Mouse (Mus musculus): ENCODE measurements around the gene E2f4.
A peak's percentile ranks its signal among the peaks of the same experiment; 100 is the strongest.

Gene E2f4

DNA sequence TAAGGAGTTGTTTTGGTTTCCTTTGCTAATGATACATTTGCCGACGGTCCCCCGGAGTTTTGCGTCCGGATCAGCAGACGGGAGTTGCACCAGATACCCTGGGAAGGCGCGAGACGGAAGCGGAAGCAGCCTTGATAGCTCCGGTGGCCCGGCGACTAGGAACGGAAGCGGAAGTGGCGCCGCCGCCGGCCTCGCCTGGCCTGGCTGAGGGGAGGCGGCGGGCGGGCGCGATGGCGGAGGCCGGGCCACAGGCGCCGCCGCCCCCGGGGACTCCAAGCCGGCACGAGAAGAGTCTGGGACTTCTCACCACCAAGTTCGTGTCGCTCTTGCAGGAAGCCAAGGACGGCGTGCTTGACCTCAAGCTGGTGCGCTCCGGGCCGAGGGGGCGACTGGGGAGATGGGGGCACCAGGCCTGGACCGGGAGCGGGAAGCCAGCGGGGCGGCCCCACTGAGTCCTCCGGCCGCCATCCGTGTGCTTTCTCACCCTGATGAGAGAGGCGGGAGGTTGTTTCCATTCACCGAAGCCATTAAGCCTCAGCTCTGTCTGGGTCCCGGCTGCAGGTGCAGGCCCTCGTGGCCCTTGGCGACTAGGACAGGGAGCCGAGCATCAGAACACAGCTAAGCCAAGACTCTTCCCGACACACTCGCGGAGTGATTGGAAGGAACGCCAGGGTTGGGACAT lies at the start of gene E2f4:
E2f4 (plus strand) TSS at position 153 of the 682 bp plus-strand sequence.
- DNase-seq, result peak; percentile 99

DNA sequence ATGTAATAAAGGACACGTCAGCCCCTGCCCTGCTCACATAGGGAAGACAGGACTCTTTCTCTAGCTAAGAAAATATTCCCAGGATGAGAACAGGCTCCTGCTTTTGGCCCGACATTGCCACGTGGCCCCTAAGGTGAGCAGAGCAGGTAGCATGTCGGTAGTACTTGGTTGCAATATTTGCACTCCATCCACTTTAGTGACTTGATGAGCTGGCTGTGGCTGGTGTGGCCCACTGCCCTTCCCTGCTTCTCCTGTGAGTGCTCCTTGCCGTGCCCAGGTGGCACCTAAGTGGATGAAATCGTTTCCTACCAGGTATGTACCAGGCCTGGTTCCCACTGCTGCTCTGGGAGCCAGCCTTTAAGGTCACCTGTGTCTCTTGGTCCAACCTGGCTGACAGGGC lies 45.5 kb upstream of the E2f4 start:
- DNase-seq, result peak; percentile 90

DNA sequence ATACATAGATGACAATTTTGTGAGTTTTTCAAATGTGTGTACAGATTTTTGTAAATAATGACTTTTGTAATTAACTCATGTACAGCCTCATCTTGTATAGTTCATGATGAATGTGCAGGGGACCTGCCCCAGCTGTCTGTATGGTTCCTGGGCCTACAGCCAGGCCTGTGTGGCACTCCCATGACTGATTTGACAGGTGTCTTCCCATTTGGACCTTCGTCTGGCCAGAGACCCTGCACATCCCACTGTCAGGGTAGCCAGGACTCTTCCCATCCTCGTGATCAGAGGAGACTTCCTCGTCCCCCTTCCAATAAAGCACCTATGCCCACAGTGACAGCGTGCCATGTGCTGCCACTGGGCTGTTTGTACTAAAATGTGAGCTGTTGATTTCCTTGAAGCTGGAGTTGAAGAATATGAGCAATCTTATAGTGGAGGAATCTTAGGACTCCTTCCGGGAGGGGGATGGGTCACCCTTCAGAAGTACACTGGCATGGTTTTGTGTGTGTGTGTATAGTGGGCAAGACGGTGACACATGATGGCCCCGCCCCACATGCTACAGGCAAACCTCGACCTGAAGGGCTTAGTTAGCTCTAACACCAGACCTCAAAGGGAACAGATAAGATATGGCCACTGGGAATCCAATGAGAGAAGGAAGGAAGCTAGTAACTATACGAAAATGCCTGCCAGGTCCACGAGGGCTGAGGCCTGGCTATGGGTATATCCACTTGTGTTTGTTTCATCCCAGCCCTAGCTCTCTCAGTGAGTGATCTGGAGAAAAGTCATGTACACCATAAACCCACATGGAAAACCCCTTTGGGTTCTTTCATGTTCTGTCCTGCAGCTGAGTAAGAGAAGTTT lies 44.6 kb upstream of the E2f4 start:
- DNase-seq, result peak; percentile 90

DNA sequence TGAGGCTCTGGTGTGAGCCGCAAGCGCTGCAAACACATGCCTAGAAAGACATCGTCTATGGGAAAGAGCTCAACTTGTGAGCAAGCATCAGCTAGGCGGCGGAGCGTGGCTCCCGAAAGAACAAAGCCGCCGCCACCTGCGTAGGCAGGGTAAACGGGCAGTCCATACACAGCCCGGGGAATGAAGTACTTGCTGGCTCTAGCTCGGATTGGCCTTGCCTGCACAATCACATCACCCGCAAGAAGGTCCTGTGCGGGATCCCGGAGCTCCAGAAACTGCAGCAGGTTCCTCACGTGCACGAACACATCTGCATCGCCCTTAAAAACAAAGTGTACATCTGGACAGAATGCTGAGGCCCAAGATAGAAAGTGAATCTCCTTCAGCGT lies 43.7 kb upstream of the E2f4 start:
- no peak for DNase-seq

DNA sequence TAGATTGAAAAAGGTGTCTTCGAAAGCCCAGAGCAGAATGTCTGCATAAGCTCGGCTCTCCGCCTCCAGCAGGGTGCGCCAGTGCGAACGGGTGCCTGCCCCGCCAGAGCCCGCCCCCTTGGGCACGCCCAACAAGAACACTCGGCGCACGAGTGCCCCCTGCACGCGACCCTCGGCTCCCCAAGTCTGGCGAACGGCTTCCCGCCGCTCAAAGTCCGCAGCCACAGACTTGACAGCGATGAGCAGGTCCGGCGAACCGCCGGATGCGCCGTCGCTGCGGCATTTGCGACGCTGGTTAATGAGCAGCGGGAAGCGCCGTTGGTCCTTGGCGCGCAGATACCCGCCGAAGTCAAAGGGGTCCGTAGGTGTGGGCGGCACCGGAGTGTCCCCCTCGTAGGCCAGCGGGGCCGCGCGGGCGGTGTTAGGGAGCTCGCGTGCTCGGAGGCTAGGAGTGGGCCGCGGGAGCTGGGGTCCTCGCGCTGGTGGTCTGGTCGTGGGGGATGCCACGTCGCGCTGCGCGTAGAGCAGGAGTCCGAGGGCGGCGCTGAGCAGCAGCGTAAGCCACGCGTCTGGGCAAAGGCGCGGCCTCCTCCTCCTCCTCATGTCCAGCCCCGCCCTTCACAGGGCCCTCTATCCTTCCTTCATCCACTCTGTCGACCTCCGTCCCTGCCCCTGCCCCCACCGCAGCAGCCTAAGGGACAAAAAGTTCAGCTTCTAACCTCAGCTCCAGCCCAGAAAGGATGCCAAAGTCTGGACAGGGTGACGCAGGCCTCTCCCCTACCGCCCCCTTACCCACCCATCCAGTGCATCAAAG lies 43.1 kb upstream of the E2f4 start:
- peak; percentile 99 for DNase-seq

DNA sequence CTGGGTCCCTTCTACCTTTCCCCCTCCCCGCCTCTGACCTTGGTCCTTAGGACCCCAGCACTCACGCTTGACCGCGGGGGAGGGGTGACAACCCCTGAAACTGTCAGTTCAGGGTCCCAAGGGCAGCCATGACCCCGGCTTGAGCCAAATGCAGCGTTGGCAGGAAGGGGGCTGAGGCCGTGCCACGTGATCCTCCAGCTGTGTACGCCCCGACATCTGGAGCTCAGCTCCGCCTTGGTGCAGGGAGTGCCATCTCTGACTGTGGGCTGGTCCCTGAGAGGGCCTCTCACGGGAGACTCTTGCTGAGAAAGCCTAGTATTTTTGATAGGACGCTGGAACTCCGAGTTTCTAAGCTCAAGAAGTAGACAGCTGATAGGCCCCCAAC lies 42.5 kb upstream of the E2f4 start, which contains the start of gene B3gnt9:
B3gnt9 (minus strand) TSS at position 188 of the 385 bp plus-strand sequence.
- DNase-seq, result peak; percentile 99

DNA sequence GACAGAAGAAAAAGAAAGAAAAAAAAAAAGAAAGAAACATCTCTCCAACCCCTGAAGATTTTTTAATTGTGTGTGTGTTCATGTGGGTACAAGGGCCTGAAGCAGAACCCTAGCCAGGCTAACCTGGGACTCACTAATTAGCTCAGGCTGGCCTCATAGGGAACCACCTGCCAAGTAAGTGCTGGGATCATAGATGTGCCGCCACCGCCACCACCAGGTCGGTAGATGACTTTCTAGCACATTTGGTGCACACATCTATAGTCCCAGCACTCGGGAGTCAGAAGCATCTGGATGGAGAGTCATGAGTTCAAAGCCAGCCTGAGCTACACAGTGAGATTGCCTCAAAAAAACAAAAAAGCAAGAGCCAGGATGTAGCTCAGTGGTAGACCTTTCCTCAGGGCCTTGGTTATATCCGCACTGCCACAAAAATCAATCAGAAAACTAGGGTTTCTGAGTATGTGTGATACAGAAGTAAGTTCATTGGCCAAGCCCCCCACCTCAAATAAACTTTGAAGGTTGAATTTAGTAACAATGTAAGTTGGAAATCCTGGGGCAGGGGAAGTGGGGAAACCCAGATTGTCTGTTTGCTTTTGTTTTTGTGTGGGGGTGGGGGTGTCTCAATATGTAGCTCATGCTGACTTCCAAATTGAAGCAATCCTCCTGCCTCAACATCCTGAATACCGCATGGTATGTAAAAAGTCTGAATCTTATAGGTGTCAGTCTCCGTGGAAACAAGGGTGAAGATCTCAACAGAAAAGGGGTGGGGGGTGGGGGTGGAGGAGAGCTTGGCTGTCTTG lies 39.9 kb upstream of the E2f4 start:
- peak; percentile 74 for DNase-seq

DNA sequence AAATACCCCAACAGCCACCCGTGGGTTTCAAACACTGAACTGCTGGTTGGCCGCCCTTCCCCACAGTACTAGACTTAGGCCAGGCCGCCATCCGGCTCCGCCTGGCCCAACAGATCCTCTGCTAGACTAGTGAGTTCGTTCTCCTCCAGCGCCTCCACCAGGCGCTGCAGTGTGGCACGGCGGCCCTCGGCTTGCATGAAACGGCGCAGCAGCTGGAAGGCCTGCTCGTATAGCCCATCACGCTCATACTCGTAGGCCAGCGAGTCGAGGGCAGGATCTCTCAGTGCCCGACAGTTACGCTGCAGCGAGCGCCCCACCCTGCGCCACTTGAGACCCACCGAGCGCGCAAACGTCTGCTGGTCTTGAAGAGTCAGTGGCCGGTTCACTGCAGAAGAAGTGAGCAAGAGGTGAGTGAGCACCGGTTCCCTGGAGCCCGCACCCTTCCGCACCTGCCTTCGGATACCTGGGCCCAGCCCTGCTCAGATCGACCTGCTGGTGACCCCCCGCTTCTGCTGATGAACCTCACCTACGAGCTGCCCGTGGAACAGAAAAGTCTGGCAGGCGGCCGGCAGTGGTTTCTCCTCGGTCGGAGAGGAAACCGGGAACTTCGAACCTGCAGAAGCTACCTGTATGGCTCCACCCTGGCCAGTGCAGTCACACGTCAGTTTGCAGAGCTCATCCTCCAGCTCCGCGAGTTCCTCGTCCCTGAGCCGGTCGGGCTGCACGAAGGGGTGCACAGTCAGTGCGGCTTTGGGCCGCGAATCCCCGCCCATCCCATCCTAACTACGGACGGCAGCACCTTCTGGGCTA lies 38.3 kb upstream of the E2f4 start:
- peak; percentile 93 for DNase-seq

DNA sequence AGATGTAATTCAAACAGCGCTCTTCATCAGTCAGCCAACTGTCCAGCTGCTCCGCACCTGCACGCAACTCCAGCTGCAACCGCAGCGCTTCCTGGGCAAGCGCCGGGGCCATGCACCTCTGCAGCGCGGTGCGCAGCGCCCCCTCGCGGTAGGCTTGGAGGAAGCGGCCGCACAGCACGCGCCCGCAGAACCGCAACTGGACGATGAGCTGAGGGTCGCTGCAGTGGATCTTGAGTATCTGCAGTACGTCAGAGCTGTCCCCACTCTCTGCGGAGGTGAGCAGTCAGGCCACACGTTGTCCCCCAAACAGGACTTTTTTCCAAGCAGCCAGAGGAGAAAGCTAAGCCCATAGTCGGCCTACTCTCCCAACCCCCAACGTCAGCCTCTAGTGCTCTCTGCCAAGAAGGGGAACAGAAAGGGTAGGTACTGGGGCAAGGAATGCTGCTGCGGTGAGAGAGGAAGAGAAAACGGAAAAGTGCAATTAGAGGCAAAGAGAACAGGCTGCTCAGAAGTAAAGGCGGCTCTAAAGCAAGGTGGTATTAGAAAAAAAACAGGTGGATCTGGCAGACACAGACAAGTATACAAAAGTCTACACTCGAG lies 37.6 kb upstream of the E2f4 start:
- peak; percentile 94 for DNase-seq

DNA sequence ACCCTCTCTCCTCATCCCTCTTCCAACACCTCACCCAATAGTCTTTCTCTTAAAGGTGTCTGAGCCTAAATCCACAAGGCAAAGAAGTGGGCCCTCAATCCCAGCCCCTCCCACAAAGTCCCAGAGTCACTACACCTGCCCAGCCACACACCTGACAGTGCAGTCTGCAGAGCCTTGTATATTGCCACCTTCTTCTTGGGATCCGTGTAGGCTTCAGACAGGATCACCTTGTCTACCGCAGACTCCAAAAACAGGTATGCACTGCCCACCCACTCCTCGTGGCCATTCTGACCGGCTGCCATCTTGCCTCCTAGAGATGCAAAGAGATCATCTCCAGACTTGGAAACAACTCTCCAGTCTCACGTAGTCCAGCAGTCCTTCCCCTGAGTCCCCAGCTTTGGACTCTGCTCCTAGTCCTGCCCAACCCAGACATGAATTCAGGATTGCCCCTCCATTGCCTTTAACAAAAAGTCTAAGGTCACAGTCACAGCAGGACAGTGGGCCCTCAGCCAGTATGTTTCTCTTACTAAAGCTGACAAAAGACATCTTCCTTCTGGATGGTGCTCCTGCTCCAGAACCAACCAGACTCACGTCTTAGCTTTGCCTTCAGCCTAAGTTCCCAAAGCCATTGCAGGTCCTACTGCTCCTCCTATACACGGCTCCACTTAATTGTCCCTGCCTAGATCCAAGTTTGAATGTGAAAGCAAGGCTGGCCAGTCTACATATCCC lies 36.9 kb upstream of the E2f4 start:
- DNase-seq, result peak; percentile 90

DNA sequence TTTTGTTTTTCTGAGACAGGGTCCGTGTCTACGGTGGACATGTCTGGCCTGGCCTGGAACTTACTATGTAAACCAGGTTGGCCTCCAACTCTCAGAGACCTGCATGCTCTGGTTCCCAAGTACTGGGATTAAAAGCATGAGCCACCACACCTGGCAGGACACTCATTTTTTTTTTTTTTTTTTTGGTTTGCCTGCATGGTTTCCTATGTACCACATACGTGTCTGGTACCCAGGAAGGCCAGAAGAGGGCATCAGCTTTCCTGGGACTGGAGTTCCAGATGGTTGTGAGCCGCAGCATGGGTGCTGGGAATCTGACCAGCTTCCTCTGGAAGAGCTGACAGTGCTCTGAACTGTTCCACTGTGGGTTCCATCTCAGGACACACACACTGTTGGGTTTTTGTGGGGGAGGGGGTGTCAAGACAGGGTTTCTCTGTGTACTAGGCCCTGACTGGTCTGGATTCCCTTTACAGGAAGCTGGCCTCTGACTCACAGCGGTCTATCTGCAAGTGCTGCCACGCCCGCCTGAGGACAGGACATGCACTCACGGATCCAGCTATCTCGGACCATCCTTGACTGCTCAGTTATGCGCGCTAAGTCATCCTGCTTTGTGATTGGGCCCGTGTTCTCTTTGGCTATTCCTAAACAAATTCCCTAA lies 36.0 kb upstream of the E2f4 start:
- peak; percentile 81 for DNase-seq

DNA sequence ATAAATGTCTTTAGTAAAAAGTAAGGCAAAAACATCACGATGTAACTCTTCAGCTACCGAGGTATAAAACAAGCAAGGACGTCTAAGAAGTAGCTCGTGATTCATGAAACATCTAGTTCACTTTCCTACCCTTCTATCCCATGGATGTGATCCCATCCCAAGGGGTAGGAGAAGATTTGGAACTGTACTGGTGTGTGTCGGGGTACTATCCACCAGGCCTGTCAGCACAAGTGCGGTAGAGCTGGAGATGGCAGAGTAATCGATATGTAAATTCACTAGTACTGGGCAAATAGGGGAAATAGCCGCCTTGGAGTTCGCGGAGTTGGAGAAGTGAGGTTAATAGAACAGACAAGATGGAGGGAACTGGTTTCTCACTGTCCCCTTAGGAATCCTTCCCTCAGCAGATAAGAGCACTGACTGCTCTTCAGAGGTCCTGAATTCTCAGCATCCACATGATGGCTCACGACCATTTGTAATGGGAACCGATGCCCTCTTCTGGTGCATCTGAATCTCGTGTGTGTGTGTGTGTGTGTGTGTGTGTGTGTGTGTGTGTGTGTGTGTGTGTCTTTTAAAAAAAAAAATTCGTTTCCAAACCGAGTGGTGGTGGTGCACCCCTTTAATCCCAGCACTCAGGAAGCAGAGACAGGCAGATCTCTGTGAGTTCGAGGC lies 34.1 kb upstream of the E2f4 start:
- DNase-seq, result peak; percentile 88

DNA sequence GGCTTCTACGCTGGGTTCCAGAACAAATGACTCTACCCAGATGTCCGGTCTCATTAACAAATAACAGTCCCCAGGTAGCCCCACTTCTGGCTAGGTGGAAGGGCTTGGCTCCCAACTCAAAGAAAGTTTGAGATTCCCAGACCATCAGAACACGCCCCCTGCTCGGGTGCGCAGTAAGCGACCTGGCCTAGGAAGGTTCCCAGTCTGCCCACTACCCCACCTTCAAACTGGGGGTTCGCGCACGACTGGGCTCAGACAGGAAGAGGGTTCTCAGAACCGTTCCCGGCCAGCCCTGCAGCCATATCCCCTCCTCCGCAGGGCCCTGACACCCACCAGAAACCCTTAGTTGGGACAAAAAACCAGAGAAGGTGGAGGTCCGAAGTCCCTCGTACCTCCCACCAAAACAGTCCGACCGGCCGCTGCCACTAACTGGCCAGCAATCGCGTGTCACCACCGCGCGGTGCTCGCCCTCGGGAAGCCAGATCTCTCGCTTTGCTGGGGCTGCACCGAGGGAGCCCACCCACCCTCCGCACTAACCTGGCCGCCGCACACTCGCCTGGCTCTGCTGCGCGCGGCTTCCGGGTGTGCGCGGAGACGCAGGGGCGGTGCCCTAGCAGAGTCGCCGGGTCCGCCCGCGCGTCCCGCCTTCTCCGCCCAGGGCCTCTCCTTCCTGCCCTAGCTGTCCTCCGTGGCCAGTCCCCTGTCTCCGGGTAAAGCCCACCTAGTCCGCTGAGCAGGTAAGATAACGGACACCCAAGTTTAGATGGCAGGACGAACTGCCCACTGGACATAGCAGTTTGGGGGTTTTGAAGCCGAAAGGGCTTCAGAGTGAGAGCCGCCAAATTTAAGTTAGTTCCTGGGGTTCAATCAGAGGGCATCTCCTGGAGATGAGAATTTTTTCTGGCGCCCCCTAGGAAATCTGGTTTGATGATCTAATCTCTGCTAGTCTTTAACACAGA lies 33.2 kb upstream of the E2f4 start, which contains the start of the genes Tradd and Fbxl8:
Tradd (minus strand) TSS at position 586 of the 959 bp plus-strand sequence.
Fbxl8 (plus strand) TSS at position 625 of the 959 bp plus-strand sequence.
- peak; percentile 99 for DNase-seq

DNA sequence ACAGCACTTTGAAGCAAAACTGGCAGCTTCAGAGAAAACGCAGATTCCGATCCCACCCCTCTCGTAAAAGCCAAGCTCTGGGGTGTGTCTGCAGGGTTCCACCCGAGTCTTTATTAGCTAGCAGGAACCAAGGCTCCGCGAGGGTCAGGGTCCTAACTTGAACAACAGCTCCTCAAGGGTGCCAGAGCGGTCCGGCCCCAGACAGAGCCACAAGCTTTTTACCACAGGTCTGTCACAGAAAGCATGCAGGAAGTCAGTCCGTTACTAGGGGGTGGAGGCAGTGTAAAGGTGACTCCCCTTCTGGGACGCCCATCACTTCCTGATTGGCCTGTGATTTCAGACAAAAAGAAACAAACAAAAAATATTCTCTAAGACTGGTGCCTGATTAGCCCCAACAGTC lies 32.3 kb upstream of the E2f4 start:
- peak; percentile 95 for DNase-seq

DNA sequence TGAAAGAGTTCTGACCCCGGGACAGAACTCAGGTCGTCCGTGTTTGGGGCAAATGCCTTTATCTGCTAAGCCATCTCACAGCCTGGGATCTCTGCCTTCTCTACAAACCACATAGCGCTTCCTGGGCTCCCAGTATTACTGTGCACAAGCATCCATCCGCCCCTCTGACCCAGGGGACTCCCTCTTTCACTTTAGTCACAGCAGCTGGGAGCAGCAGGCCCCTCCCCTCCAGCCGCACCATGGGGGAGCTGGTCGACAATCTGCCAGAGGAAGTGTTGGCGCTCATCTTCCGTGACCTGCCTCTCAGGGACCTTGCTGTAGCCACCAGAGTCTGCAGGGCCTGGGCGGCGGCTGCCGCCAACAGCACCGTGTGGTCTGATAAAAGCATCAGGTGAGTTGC lies 30.7 kb upstream of the E2f4 start:
- DNase-seq, result no peak

DNA sequence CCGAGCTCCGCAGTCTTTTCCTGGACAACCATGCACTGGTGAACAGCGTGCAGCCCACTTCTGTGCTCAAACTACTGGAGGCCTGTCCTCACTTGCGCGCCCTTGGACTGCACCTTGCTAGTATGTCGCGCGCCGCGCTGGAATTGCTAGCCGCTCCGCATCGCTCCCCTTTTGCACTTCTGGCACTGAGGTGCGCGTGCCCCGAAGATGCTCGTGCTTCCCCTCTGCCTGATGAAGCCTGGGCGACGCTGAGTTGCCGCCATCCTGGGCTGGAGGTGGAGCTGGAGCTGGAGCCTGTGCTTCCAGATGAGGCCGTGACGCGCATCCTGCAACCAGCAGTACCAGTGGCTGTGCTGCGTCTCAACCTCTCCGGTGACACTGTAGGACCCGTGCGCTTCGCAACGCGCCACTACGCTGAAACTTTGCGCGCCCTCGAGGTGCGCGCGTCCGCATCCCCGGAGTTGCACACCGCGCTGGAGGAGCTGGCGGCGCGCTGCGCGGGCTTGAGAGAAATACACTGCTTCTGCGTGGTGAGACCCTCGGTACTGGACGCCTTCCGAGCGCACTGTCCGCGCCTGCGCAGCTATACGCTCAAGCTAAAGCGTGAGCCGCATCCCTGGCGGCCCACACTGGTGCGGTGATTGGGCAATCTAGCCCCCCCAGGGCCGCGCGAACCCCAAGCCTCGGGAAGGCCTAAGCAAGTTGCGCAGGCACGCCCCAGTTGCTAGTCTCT lies 29.0 kb upstream of the E2f4 start:
- DNase-seq, result peak; percentile 96

DNA sequence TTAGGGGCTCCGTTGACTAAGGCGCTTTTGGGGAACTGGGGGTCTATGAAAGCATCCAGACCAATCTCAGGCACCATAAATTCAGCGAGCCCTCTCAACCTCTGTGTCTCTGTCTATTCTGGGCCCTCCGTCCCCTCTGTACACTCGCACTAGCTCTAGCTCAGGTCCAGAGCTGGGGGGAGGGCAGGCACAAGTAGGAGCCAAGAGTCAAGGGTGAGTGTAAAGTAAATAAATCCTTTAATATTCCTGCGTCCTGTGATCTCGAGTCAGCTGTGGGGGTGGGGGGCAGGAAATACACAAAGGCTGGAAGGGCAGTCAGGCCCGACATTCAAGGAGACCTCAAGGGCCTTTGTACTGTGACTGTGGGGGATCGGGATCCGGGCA lies 28.4 kb upstream of the E2f4 start:
- DNase-seq, result peak; percentile 89

Measured in heart, adult 11 months (tissue).